Mouse (Mus musculus) heart, embryonic 13.5 days (tissue): ENCODE measurements around the gene Med25. TPM values are rescaled to one million over a fixed set of nuclear protein-coding genes. Genes with fewer than 3 reads are reported as not detected.
"Not testable (repeated sequence)": the region's sequence is repeated elsewhere in the genome, so short reads cannot be mapped to it uniquely, and the experiment has no call there.

Source experiments
- ATAC-seq: fragments of 200-750 bp; cut with Nextera tagmentation; 2 replicates; pipeline ENCODE4 v1.8.0; 2017; ENCODE audit warnings: moderate TSS enrichment; ENCODE audit not compliant: insufficient number of reproducible peaks, low FRiP score, low TSS enrichment; ENCODE audit errors: extremely low read depth
- H3K27ac ChIP-seq: fragments of 300-500 bp; sonication (generic); replicated peaks from 2 replicates; pipeline ENCODE4 v1.5.1; 2015; ENCODE audit warnings: moderate library complexity, mild to moderate bottlenecking, inconsistent platforms
- H3K27me3 ChIP-seq: fragments of 300-500 bp; sonication (generic); replicated peaks from 2 replicates; pipeline ENCODE4 v1.6.1; 2015; ENCODE audit warnings: mild to moderate bottlenecking, inconsistent platforms
- H3K36me3 ChIP-seq: fragments of 300-500 bp; sonication (generic); 2 replicates; pipeline ENCODE4 v1.6.1; 2015; ENCODE audit warnings: mild to moderate bottlenecking, inconsistent platforms
- H3K4me1 ChIP-seq: fragments of 300-500 bp; sonication (generic); 2 replicates; pipeline ENCODE4 v1.6.1; 2015; ENCODE audit warnings: inconsistent platforms
- H3K4me2 ChIP-seq: fragments of 300-500 bp; sonication (generic); 2 replicates; pipeline ENCODE4 v1.6.1; 2015; ENCODE audit warnings: inconsistent platforms, mild to moderate bottlenecking, moderate library complexity
- H3K4me3 ChIP-seq: fragments of 300-500 bp; sonication (generic); 2 replicates; pipeline ENCODE4 v1.5.1; 2015; ENCODE audit warnings: moderate library complexity, mild to moderate bottlenecking, inconsistent platforms
- H3K9ac ChIP-seq: fragments of 300-500 bp; sonication (generic); 2 replicates; pipeline ENCODE4 v1.6.1; 2015; ENCODE audit warnings: inconsistent platforms, mild to moderate bottlenecking, moderate library complexity
- H3K9me3 ChIP-seq: fragments of 300-500 bp; sonication (generic); 2 replicates; pipeline ENCODE4 v1.6.1; 2016; ENCODE audit warnings: inconsistent platforms
- WGBS: fragments of 180-500 bp; shearing (Covaris S2); methylation state at CpG from one replicate; pipeline ENCODE4 v1.1.7; 2015; ENCODE audit warnings: mixed read lengths; 5-methylcytosine and 5-hydroxymethylcytosine counted together
- polyA plus RNA-seq: library from polyadenylated mRNA; unstranded; fragments of >200 nt; fragmentation: Nextera tagmentation; extraction: Ambion mirVana; gene quantifications from 2 replicates; pipeline ENCODE4 v1.2.1, GENCODE M21; 2015

Gene Med25
- polyA plus RNA-seq, 1 experiment from 2014 or later = 73.1 TPM

GRCm38 (mm10) chr7:44891611-44892010 lies 901 bp downstream of the Med25 start:
- ATAC-seq = no peak
- peaks cover 35% of the 10 kb centered on the region for H3K36me3 ChIP-seq
- peak overlapping the region; percentile 98 for H3K9ac ChIP-seq
- 15% methylated on average over 6 of the region's 6 CpGs for WGBS
- H3K9me3 ChIP-seq = no peaks in the 10 kb centered on the region
- H3K4me1 ChIP-seq = peaks cover 63% of the 10 kb centered on the region
- H3K4me2 ChIP-seq = peak overlapping the region; percentile 94
- no peaks in the 10 kb centered on the region for H3K27me3 ChIP-seq
- peak overlapping the region; percentile 90 for H3K27ac ChIP-seq
- peak overlapping the region; percentile 94 for H3K4me3 ChIP-seq

DNA sequence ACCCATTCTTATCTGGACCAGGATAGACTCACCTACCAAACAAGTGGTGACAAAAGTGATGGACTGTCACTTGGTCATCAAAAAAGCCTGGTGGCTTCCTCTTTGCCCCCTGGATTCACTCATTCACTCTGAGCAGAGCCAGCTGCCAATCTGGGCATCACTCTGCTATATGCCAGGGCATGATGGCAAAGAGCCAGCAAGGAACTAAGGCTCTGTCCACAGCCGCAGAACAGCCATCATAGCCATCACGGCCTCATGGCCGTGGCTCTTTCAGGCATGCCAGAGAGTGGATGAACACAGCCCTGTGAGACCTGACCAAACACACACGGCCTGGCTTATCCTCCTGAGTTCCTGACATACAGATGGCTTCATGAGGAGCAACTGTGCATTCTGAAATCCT lies 1.8 kb downstream of the Med25 start:
- H3K36me3 ChIP-seq = peaks cover 43% of the 10 kb centered on the region

GRCm38 (mm10) chr7:44890180-44890579 lies 2.3 kb downstream of the Med25 start:
- H3K36me3 ChIP-seq = peaks cover 48% of the 10 kb centered on the region
- no peaks in the 10 kb centered on the region for H3K9me3 ChIP-seq
- no peak overlapping the region for H3K4me2 ChIP-seq
- no peak overlapping the region for H3K27ac ChIP-seq
- H3K9ac ChIP-seq = no peak overlapping the region
- peaks cover 55% of the 10 kb centered on the region for H3K4me1 ChIP-seq
- ATAC-seq = no peak
- whole genome bisulfite sequencing = 88% methylated on average over 7 of the region's 7 CpGs
- no peak overlapping the region for H3K4me3 ChIP-seq
- H3K27me3 ChIP-seq = no peaks in the 10 kb centered on the region

More for the DNA sequence above, 1.8 kb downstream of the Med25 start:
- 77% methylated on average over 4 of the region's 4 CpGs for WGBS
- no peak for ATAC-seq
- H3K4me3 ChIP-seq = peak overlapping the region; percentile 94
- peak overlapping the region; percentile 98 for H3K9ac ChIP-seq
- no peak overlapping the region for H3K27ac ChIP-seq
- no peaks in the 10 kb centered on the region for H3K27me3 ChIP-seq
- peak overlapping the region; percentile 94 for H3K4me2 ChIP-seq
- peaks cover 60% of the 10 kb centered on the region for H3K4me1 ChIP-seq
- H3K9me3 ChIP-seq = no peaks in the 10 kb centered on the region

GRCm38 (mm10) chr7:44888256-44889105 lies 4.0 kb downstream of the Med25 start:
- Histone ChIP-seq H3K9ac (peak overlapping the region; percentile 56), H3K36me3 (peaks cover 63% of the 10 kb centered on the region), H3K9me3 (no peaks in the 10 kb centered on the region), H3K27me3 (no peaks in the 10 kb centered on the region), H3K4me2 (no peak overlapping the region), H3K4me1 (peaks cover 49% of the 10 kb centered on the region), H3K27ac (peak overlapping the region; percentile 70), H3K4me3 (0 out of 2 replicates have a peak overlapping the region, but pooled peaks have one; percentile 2)
- no peak for ATAC-seq
- WGBS = 66% methylated on average over 13 of the region's 13 CpGs

DNA sequence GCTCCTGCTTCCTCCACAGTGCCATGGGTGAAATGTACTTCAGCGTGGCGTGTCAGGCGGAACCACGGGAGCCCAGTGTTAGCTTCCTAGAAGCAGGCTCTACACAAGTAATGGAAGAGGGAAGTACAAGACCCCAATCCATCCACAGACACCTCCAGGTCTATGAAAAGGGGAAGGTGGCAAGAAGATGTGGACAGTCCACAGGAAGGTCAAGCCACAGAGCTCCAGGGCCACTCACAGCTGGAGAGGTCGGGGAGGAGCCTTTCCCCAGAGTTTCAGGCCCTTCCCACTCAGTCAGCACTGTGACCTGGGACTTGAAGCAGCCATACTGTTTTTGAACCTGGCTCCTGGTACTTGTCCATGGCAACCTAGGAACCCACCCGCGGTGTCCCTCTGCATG lies 5.5 kb downstream of the Med25 start:
- no peak for ATAC-seq
- H3K4me2 ChIP-seq = no peak overlapping the region
- H3K27me3 ChIP-seq = no peaks in the 10 kb centered on the region
- H3K4me3 ChIP-seq = no peak overlapping the region
- H3K9me3 ChIP-seq = no peaks in the 10 kb centered on the region
- peak overlapping the region; percentile 33; the same call in 1 of the 2 replicates for H3K9ac ChIP-seq
- H3K4me1 ChIP-seq = peaks cover 43% of the 10 kb centered on the region
- 82% methylated on average over 7 of the region's 7 CpGs for WGBS
- peaks cover 79% of the 10 kb centered on the region for H3K36me3 ChIP-seq
- no peak overlapping the region for H3K27ac ChIP-seq

DNA sequence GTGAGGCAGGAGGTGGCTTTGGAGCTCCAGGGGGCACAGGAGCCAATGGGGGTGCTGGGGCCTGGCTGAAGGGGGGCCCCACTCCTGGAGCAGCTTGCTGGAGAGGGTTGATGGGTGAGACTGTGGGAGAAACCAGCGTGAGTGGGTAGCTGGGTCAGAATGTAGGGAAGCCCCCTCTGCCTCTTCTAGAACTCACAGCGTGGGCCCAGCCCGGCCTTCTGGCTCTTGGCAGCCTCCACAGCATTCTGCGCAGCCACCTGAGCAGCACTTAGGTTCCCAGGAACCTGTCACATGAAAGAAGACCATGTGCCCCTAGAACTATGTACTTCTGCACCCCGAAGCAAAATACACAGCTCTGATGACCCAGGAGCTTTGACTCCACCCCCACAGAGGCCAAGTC lies 7.9 kb downstream of the Med25 start:
- peaks cover 25% of the 10 kb centered on the region for H3K4me1 ChIP-seq

DNA sequence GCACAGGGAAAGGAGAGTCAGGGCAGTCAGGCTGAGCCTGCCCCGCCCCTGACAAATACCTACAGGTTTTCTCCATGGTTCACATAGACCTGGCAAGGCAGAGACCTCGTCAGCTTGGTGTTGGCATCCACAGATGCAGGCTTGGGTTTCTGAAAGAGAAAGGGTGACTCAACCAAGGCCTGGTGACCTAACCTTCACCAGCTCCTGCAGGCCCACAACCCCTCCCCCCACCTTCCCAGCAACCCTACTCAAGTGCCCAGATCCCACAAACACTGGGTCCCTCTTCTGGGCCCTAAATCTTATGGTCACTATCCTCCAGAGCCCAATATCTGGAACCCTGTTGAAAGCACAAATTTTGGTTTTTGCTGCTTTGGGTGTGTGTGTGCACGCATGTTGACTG lies 9.5 kb downstream of the Med25 start:
- Histone ChIP-seq H3K36me3 (peaks cover 94% of the 10 kb centered on the region), H3K4me3 (no peak overlapping the region), H3K27me3 (no peaks in the 10 kb centered on the region), H3K4me1 (peaks cover 23% of the 10 kb centered on the region), H3K9me3 (no peaks in the 10 kb centered on the region), H3K9ac (no peak overlapping the region), H3K4me2 (no peak overlapping the region), H3K27ac (no peak overlapping the region)
- no peak for ATAC-seq
- 92% methylated on average over 3 of the region's 3 CpGs for WGBS

More for the DNA sequence above, 7.9 kb downstream of the Med25 start:
- Histone ChIP-seq H3K9me3 (no peaks in the 10 kb centered on the region), H3K27me3 (no peaks in the 10 kb centered on the region), H3K4me2 (no peak overlapping the region), H3K27ac (no peak overlapping the region), H3K9ac (no peak overlapping the region), H3K4me3 (no peak overlapping the region), H3K36me3 (peaks cover 92% of the 10 kb centered on the region)
- no peak for ATAC-seq
- WGBS = over 99% methylated on average over 5 of the region's 5 CpGs

GRCm38 (mm10) chr7:44877833-44878232 lies 14.7 kb downstream of the Med25 start:
- no peaks in the 10 kb centered on the region for H3K9me3 ChIP-seq
- ATAC-seq = peak; percentile 44; the same call in 1 of the 2 replicates
- H3K4me1 ChIP-seq = peaks cover 34% of the 10 kb centered on the region
- peaks cover 75% of the 10 kb centered on the region for H3K36me3 ChIP-seq
- H3K4me3 ChIP-seq = no peak overlapping the region
- H3K27ac ChIP-seq = peak overlapping the region; percentile 90
- 48% methylated on average over 14 of the region's 14 CpGs for WGBS
- no peaks in the 10 kb centered on the region for H3K27me3 ChIP-seq
- H3K9ac ChIP-seq = 0 out of 2 replicates have a peak overlapping the region, but pooled peaks have one; percentile 61
- H3K4me2 ChIP-seq = peak overlapping the region; percentile 3

GRCm38 (mm10) chr7:44871774-44872173 lies 20.7 kb downstream of the Med25 start:
- H3K4me2 ChIP-seq, H3K27ac ChIP-seq, H3K4me3 ChIP-seq, H3K9ac ChIP-seq, H3K27me3 ChIP-seq, ATAC-seq, H3K9me3 ChIP-seq: not testable (repeated sequence)
- peaks cover 14% of the 10 kb centered on the region for H3K36me3 ChIP-seq
- WGBS = 86% methylated on average over 2 of the region's 2 CpGs
- H3K4me1 ChIP-seq = peaks cover 49% of the 10 kb centered on the region

GRCm38 (mm10) chr7:44871181-44871580 lies 21.3 kb downstream of the Med25 start:
- no peak for ATAC-seq
- Histone ChIP-seq H3K36me3 (peaks cover 8% of the 10 kb centered on the region), H3K4me2 (no peak overlapping the region), H3K9me3 (no peaks in the 10 kb centered on the region), H3K27ac (0 out of 2 replicates have a peak overlapping the region, but pooled peaks have one; percentile 3), H3K4me3 (no peak overlapping the region), H3K9ac (no peak overlapping the region), H3K27me3 (no peaks in the 10 kb centered on the region), H3K4me1 (peaks cover 55% of the 10 kb centered on the region)
- 73% methylated on average over 1 of the region's 1 CpGs for WGBS

DNA sequence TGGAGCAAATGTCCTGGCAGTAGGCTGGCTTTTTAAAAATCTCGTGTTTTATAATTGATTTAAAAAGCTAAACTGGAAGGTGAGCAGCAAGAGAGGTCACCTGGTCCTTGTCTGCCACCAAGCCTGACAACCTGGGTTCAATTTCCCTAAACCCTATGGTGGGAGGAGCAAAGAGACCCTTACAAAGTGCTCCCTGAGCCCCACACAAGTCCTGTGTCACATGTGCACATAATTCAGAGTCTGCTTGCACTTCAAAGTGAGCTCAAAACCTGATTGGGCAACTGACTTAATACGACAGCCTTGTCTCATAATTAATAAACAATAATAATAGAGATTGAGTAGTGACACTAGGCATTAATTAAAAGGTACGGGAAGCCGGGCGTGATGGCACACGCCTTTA lies 21.9 kb downstream of the Med25 start:
- peaks cover 3% of the 10 kb centered on the region; the same call in 1 of the 2 replicates for H3K36me3 ChIP-seq
- 82% methylated on average over 6 of the region's 6 CpGs for WGBS
- peak overlapping the region; percentile 81 for H3K4me3 ChIP-seq
- peak overlapping the region; percentile 92 for H3K4me2 ChIP-seq
- no peak for ATAC-seq
- peak overlapping the region; percentile 98 for H3K9ac ChIP-seq
- peaks cover 61% of the 10 kb centered on the region for H3K4me1 ChIP-seq
- no peaks in the 10 kb centered on the region for H3K9me3 ChIP-seq
- H3K27ac ChIP-seq = peak overlapping the region; percentile 99
- no peaks in the 10 kb centered on the region for H3K27me3 ChIP-seq
